Comparison of ENCODE assay signal across 8 mouse cellular contexts in genomic region chr15:81810150-81810549, GRCm38 (mm10). TPM values are rescaled to one million over a fixed set of nuclear protein-coding genes. Genes with fewer than 3 reads are reported as not detected.
DNase-seq lines count a peak whose midpoint lies in the region; ATAC-seq lines count a peak whose summit lies in the region.

No protein-coding gene starts in this region.

- peak overlapping the region; percentile 70 for H3K4me2 ChIP-seq in embryonic facial prominence, embryonic 14.5 days (ENCODE audit: low read depth, low read length)
- peak overlapping the region; percentile 79 for H3K4me2 ChIP-seq in limb, embryonic 12.5 days
- H3K4me2 ChIP-seq in midbrain, embryonic 15.5 days: peak overlapping the region; percentile 89
- H3K4me2 ChIP-seq in stomach, embryonic 14.5 days (replicated peaks; ENCODE audit: low read depth, low read length): peak overlapping the region; percentile 77

- no peaks in the 10 kb centered on the region for H3K9me3 ChIP-seq in embryonic facial prominence, embryonic 14.5 days (ENCODE audit: control insufficient read depth, low read length)
- H3K9me3 ChIP-seq in limb, embryonic 12.5 days: no peaks in the 10 kb centered on the region
- no peaks in the 10 kb centered on the region for H3K9me3 ChIP-seq in midbrain, embryonic 15.5 days
- no peaks in the 10 kb centered on the region for H3K9me3 ChIP-seq in stomach, embryonic 14.5 days (ENCODE audit: control insufficient read depth, low read depth, low read length)

- peaks cover 46% of the 10 kb centered on the region for H3K4me1 ChIP-seq in embryonic facial prominence, embryonic 14.5 days (ENCODE audit: control insufficient read depth, insufficient read depth, low read length)
- peaks cover 26% of the 10 kb centered on the region for H3K4me1 ChIP-seq in limb, embryonic 12.5 days (replicated peaks)
- H3K4me1 ChIP-seq in midbrain, embryonic 15.5 days: peaks cover 38% of the 10 kb centered on the region
- H3K4me1 ChIP-seq in stomach, embryonic 14.5 days (ENCODE audit: control insufficient read depth, insufficient read depth, low read length): peaks cover 18% of the 10 kb centered on the region; the same call in 1 of the 2 replicates

- H3K27me3 ChIP-seq in embryonic facial prominence, embryonic 14.5 days (replicated peaks; ENCODE audit: control insufficient read depth, insufficient read depth, low read length): no peaks in the 10 kb centered on the region
- H3K27me3 ChIP-seq in limb, embryonic 12.5 days: no peaks in the 10 kb centered on the region
- H3K27me3 ChIP-seq in midbrain, embryonic 15.5 days (replicated peaks): no peaks in the 10 kb centered on the region
- H3K27me3 ChIP-seq in stomach, embryonic 14.5 days (ENCODE audit: control insufficient read depth, insufficient read depth, low read length): no peaks in the 10 kb centered on the region

- peak overlapping the region; percentile 67 for H3K4me3 ChIP-seq in embryonic facial prominence, embryonic 14.5 days (ENCODE audit: low read depth, low read length)
- peak overlapping the region; percentile 79 for H3K4me3 ChIP-seq in limb, embryonic 12.5 days (replicated peaks)
- peak overlapping the region; percentile 83 for H3K4me3 ChIP-seq in midbrain, embryonic 15.5 days
- H3K4me3 ChIP-seq in stomach, embryonic 14.5 days (ENCODE audit: low read depth, low read length): peak overlapping the region; percentile 69

- WGBS in embryonic facial prominence, embryonic 14.5 days: 1% methylated on average over 10 of the region's 10 CpGs
- WGBS in limb, embryonic 12.5 days: 2% methylated on average over 10 of the region's 10 CpGs
- 0% methylated on average over 10 of the region's 10 CpGs for WGBS in midbrain, embryonic 15.5 days
- WGBS in stomach, embryonic 14.5 days: 1% methylated on average over 10 of the region's 10 CpGs

- peak overlapping the region; percentile 96 for H3K27ac ChIP-seq in embryonic facial prominence, embryonic 14.5 days (replicated peaks; ENCODE audit: low read depth, low read length)
- peak overlapping the region; percentile 83 for H3K27ac ChIP-seq in limb, embryonic 12.5 days
- peak overlapping the region; percentile 88 for H3K27ac ChIP-seq in midbrain, embryonic 15.5 days
- H3K27ac ChIP-seq in stomach, embryonic 14.5 days (ENCODE audit: low read length): peak overlapping the region; percentile 95

- DNase-seq in 3134 (ENCODE audit: extremely low read depth, insufficient read length, low spot score): peak; percentile 89
- peak; percentile 96 for DNase-seq in adrenal gland, postnatal 14 days
- peak; percentile 96 for DNase-seq in embryonic facial prominence, embryonic 14.5 days (ENCODE audit: low spot score)
- peak; percentile 97 for DNase-seq in heart, adult 9 months (ENCODE audit: low spot score in 2 of 2)
- peak; percentile 98 for DNase-seq in kidney, adult 9 months

- H3K9ac ChIP-seq in embryonic facial prominence, embryonic 14.5 days (ENCODE audit: low read depth, low read length): peak overlapping the region; percentile 66
- H3K9ac ChIP-seq in limb, embryonic 12.5 days (replicated peaks): peak overlapping the region; percentile 56
- peak overlapping the region; percentile 71 for H3K9ac ChIP-seq in midbrain, embryonic 15.5 days
- H3K9ac ChIP-seq in stomach, embryonic 14.5 days (replicated peaks; ENCODE audit: low read depth, low read length): peak overlapping the region; percentile 52

- ATAC-seq in embryonic facial prominence, embryonic 14.5 days (ENCODE audit: low read depth): peak; percentile 58
- ATAC-seq in limb, embryonic 12.5 days (ENCODE audit: insufficient number of reproducible peaks, insufficient read depth, low FRiP score, low TSS enrichment, low read depth): no peak
- ATAC-seq in midbrain, embryonic 15.5 days (replicated peaks): no peak
- peak; percentile 43 for ATAC-seq in stomach, embryonic 14.5 days (ENCODE audit: insufficient number of reproducible peaks, insufficient read depth, low FRiP score, low read depth)

- peaks cover 3% of the 10 kb centered on the region for H3K36me3 ChIP-seq in embryonic facial prominence, embryonic 14.5 days (ENCODE audit: control insufficient read depth, insufficient read depth, low read length)
- peaks cover 4% of the 10 kb centered on the region for H3K36me3 ChIP-seq in limb, embryonic 12.5 days
- 0 out of 2 replicates have a peak, but pooled peaks cover 3% of the 10 kb centered on the region for H3K36me3 ChIP-seq in midbrain, embryonic 15.5 days (replicated peaks)
- peaks cover 4% of the 10 kb centered on the region; the same call in 1 of the 2 replicates for H3K36me3 ChIP-seq in stomach, embryonic 14.5 days (ENCODE audit: control insufficient read depth, insufficient read depth, low read length)

RNA-seq across cellular contexts. Expression of gene Tef, which starts 7.9 kb away (rescaled TPM):
- 71.4 and 98.5 TPM in 2 replicates for total RNA-seq in adrenal gland, postnatal 14 days (2021)
- 25.5 and 29.3 TPM in 2 replicates for polyA plus RNA-seq in embryonic facial prominence, embryonic 14.5 days (2014; fragmentation: Nextera tagmentation; extraction: Ambion mirVana)
- 26.1 and 27.2 TPM in 2 replicates for polyA plus RNA-seq in limb, embryonic 12.5 days (2016; fragmentation: Nextera tagmentation; extraction: Ambion mirVana)
- 24.0 and 25.2 TPM in 2 replicates for polyA plus RNA-seq in midbrain, embryonic 15.5 days (2015; fragmentation: Nextera tagmentation; extraction: Ambion mirVana)
- 23.7 and 25.6 TPM in 2 replicates for polyA plus RNA-seq in stomach, embryonic 14.5 days (2014; fragmentation: Nextera tagmentation; extraction: Ambion mirVana)

RNA-seq across cellular contexts. Expression of gene Tob2, which starts 48.4 kb away (rescaled TPM):
- 124 and 147 TPM in 2 replicates for total RNA-seq in adrenal gland, postnatal 14 days (2021)
- 23.0 and 26.8 TPM in 2 replicates for polyA plus RNA-seq in embryonic facial prominence, embryonic 14.5 days (2014; fragmentation: Nextera tagmentation; extraction: Ambion mirVana)
- polyA plus RNA-seq in limb, embryonic 12.5 days (2016; fragmentation: Nextera tagmentation; extraction: Ambion mirVana): 22.6 and 25.0 TPM in 2 replicates
- polyA plus RNA-seq in midbrain, embryonic 15.5 days (2015; fragmentation: Nextera tagmentation; extraction: Ambion mirVana): 16.5 and 18.5 TPM in 2 replicates
- polyA plus RNA-seq in stomach, embryonic 14.5 days (2014; fragmentation: Nextera tagmentation; extraction: Ambion mirVana): 24.5 and 25.1 TPM in 2 replicates

Comparison
In these comparisons a context has a peak if more than half of its experiments do, and no peak if none do; other contexts are left out.
1. ATAC-seq: peak in embryonic facial prominence, embryonic 14.5 days (single experiment) and stomach, embryonic 14.5 days (single experiment); none in limb, embryonic 12.5 days (single experiment) and midbrain, embryonic 15.5 days (single experiment).
2. Peak in every context shown above with its lines, with median percentiles within 50 percentile points of each other: DNase-seq, H3K27ac ChIP-seq, H3K4me2 ChIP-seq, H3K4me3 ChIP-seq and H3K9ac ChIP-seq.